Mouse (Mus musculus): ENCODE measurements around the gene Smu1. TPM values are rescaled to one million over a fixed set of nuclear protein-coding genes. Genes with fewer than 3 reads are reported as not detected.
A peak's percentile ranks its signal among the peaks of the same experiment; 100 is the strongest.

Gene Smu1
- total RNA-seq, 2 experiments from 2014 or later: 41.8 to 43.5 TPM

- DNase-seq (ENCODE audit: low spot score in 2 of 2): peak; percentile 45 to 64
- intact Hi-C loops (cut with DNase I): no loop called here
These were observed 16.8 kb upstream of the Smu1 start for GRCm38 (mm10) chr4:40774279-40775259.

- intact Hi-C loops (cut with DNase I): no loop called here
- no peak for DNase-seq (ENCODE audit: low spot score in 2 of 2)
These were observed 2.2 kb upstream of the Smu1 start for GRCm38 (mm10) chr4:40759876-40760275.

- DNase-seq (ENCODE audit: low spot score in 2 of 2): no peak
- intact Hi-C loops (cut with DNase I): no loop called here
These were observed 455 bp downstream of the Smu1 start for GRCm38 (mm10) chr4:40757157-40757779.

- intact Hi-C loops (cut with DNase I): no loop called here
- DNase-seq (ENCODE audit: low spot score in 2 of 2): no peak
These were observed 22.4 kb downstream of the Smu1 start for GRCm38 (mm10) chr4:40735351-40735750.

- no peak for DNase-seq (ENCODE audit: low spot score in 2 of 2)
- intact Hi-C loops (cut with DNase I): no loop called here
These were observed 26.5 kb downstream of the Smu1 start for GRCm38 (mm10) chr4:40731262-40731661.

- no peak for DNase-seq (ENCODE audit: low spot score in 2 of 2)
- intact Hi-C loops (cut with DNase I): no loop called here
These were observed 30.5 kb downstream of the Smu1 start for GRCm38 (mm10) chr4:40727247-40727646.

GRCm38 (mm10) chr4:40725554-40725953, 32.2 kb downstream of the Smu1 start:
- intact Hi-C loops (cut with DNase I): no loop called here
- DNase-seq (ENCODE audit: low spot score in 2 of 2): no peak

GRCm38 (mm10) chr4:40725141-40725540, 32.6 kb downstream of the Smu1 start:
- DNase-seq (ENCODE audit: low spot score in 2 of 2): no peak
- intact Hi-C loops (cut with DNase I): no loop called here

- DNase-seq (ENCODE audit: low spot score in 2 of 2): peak; percentile 78 to 80
- intact Hi-C loops (cut with DNase I): loop anchor here (2.0 kb wide), 1 partner anchor 20 kb away; the partner anchor contains the start of gene Aptx
These were observed 34.8 kb downstream of the Smu1 start for GRCm38 (mm10) chr4:40722687-40723460.

GRCm38 (mm10) chr4:40722011-40722666, 35.6 kb downstream of the Smu1 start, which contains the start of gene Dnaja1:
Gene Dnaja1, plus strand, starts transcription at chr4:40722150.
- intact Hi-C loops (cut with DNase I): loop anchor here (2.0 kb wide), 1 partner anchor 19 kb away; the partner anchor contains the start of gene Aptx
- peak; percentile 97 to 98 for DNase-seq (ENCODE audit: low spot score in 2 of 2)

GRCm38 (mm10) chr4:40720910-40721309, 36.8 kb downstream of the Smu1 start:
- DNase-seq (ENCODE audit: low spot score in 2 of 2): no peak
- intact Hi-C loops (cut with DNase I): no loop called here

- intact Hi-C loops (cut with DNase I): no loop called here
- no peak for DNase-seq (ENCODE audit: low spot score in 2 of 2)
These were observed 40.6 kb downstream of the Smu1 start for GRCm38 (mm10) chr4:40717141-40717540.

GRCm38 (mm10) chr4:40703710-40704275, 53.9 kb downstream of the Smu1 start:
- intact Hi-C loops (cut with DNase I): loop anchor here (2.0 kb wide), 1 partner anchor 19 kb away; the partner anchor contains the start of gene Dnaja1
- peak in 1 of 2 experiments; percentile 33 for DNase-seq (ENCODE audit: low spot score in 2 of 2)

- intact Hi-C loops (cut with DNase I): loop anchor here (2.0 kb wide), 1 partner anchor 20 kb away; the partner anchor contains the start of gene Dnaja1
- peak; percentile 97 for DNase-seq (ENCODE audit: low spot score in 2 of 2)
These were observed 54.7 kb downstream of the Smu1 start, which contains the start of gene Aptx for GRCm38 (mm10) chr4:40702797-40703709. Gene Aptx, minus strand, starts transcription at chr4:40703194.

GRCm38 (mm10) chr4:40701796-40702195, 55.9 kb downstream of the Smu1 start:
- intact Hi-C loops (cut with DNase I): loop anchor here (2.0 kb wide), 1 partner anchor 21 kb away; the partner anchor contains the start of gene Dnaja1

GRCm38 (mm10) chr4:40700216-40700615, 57.5 kb downstream of the Smu1 start:
- DNase-seq (ENCODE audit: low spot score in 2 of 2): no peak
- intact Hi-C loops (cut with DNase I): no loop called here

More at GRCm38 (mm10) chr4:40701796-40702195, 55.9 kb downstream of the Smu1 start:
- no peak for DNase-seq (ENCODE audit: low spot score in 2 of 2)

GRCm38 (mm10) chr4:40697059-40697458, 60.7 kb downstream of the Smu1 start:
- intact Hi-C loops (cut with DNase I): no loop called here

More at GRCm38 (mm10) chr4:40697059-40697458, 60.7 kb downstream of the Smu1 start:
- no peak for DNase-seq (ENCODE audit: low spot score in 2 of 2)

All from left cerebral cortex, postnatal 14 days (tissue).